In the genomic region with DNA sequence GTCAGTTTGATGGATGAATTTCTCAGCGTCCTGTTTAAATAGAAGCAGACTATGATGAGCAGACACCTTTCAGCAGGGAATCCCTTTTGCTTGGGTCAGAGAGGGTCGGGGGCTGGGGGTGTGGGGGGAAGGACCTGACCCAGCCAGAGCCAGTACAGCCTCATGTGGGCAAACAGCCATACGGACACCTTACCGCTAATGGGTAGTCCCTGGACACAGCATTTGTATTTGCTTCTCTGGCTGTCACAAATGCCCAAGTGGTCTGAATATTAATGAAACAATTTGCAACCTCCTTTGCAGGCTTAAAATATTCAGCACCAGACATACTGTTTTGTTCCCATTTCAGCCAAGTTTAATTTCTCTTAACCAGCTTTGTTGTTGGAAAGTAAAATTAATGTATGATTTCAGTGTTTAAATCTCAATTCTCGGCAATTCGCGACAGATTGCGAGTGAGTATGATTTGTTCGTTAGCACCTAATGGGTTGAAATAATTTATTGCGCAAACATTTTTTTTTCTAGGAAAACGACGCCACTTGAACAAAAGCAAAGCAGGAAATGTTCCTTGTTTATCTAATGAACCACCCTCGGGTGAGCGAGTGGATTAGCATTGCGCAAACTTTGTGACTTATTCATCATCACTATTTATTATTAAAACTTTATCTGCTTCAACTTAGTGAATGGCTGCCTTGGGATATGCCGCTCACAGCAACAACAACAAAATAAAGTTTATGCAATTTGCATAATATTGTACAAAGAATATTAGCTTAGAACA, we compare ENCODE assay signal across 15 mouse cellular contexts.
DNase-seq lines count a peak whose midpoint lies in the region; ATAC-seq and TF ChIP-seq lines count a peak whose summit lies in the region.
"Had no signal": no experiment of that assay in that cellular context is flagged by ENCODE, and none has a peak within 500 bp of the region (broad histone marks: within the 10 kb centered on the region; RNA-seq: fewer than 3 reads in every experiment).

No protein-coding gene starts in this region.

- no peak for TF ChIP-seq EP300 in liver, postnatal 0 days (IDR thresholded peaks at IDR 0.05; ENCODE audit: low read depth)

- H3K9ac ChIP-seq in liver, adult 2 months (ENCODE audit: low read depth, low read length), result no peak overlapping the region
- H3K9ac ChIP-seq in liver, postnatal 0 days (replicated peaks), result no peak overlapping the region
- H3K9ac ChIP-seq in forebrain, embryonic 14.5 days (ENCODE audit: low read length), result no peak overlapping the region
- H3K9ac ChIP-seq in intestine, postnatal 0 days (ENCODE audit: low read depth, low read length), result no peak overlapping the region
- H3K9ac ChIP-seq: liver, embryonic 13.5 days had no signal

- H3K9me3 ChIP-seq in liver, postnatal 0 days (ENCODE audit: low read length), result no peaks in the 10 kb centered on the region
- H3K9me3 ChIP-seq in forebrain, embryonic 14.5 days (replicated peaks; ENCODE audit: control insufficient read depth, low read length), result no peaks in the 10 kb centered on the region
- H3K9me3 ChIP-seq in intestine, postnatal 0 days (ENCODE audit: control insufficient read depth), result no peaks in the 10 kb centered on the region
- H3K9me3 ChIP-seq: liver, embryonic 13.5 days had no signal

- H3K4me2 ChIP-seq in liver, postnatal 0 days (ENCODE audit: low read depth, low read length), result no peak overlapping the region
- H3K4me2 ChIP-seq in forebrain, embryonic 14.5 days (ENCODE audit: low read length), result peak overlapping the region; percentile 14; the same call in 1 of the 2 replicates
- no peak overlapping the region; the same call in 1 of the 2 replicates for H3K4me2 ChIP-seq in intestine, postnatal 0 days (replicated peaks; ENCODE audit: low read depth)
- H3K4me2 ChIP-seq: liver, embryonic 13.5 days had no signal

- peaks cover 2% of the 10 kb centered on the region; the same call in 1 of the 2 replicates for H3K4me1 ChIP-seq in liver, adult 2 months (ENCODE audit: control insufficient read depth, insufficient read depth, low read length)
- H3K4me1 ChIP-seq in liver, postnatal 0 days (ENCODE audit: insufficient read depth), result peaks cover 10% of the 10 kb centered on the region
- H3K4me1 ChIP-seq in forebrain, embryonic 14.5 days (ENCODE audit: control insufficient read depth, insufficient read depth, low read length), result peaks cover 18% of the 10 kb centered on the region
- no peaks in the 10 kb centered on the region for H3K4me1 ChIP-seq in intestine, postnatal 0 days (replicated peaks; ENCODE audit: control insufficient read depth, insufficient read depth, low read length)
- H3K4me1 ChIP-seq: megakaryocyte, embryonic 14.5 days had no signal

- no peaks in the 10 kb centered on the region for H3K36me3 ChIP-seq in liver, adult 2 months (ENCODE audit: control insufficient read depth, insufficient read depth, low read length)
- no peaks in the 10 kb centered on the region for H3K36me3 ChIP-seq in liver, postnatal 0 days (replicated peaks; ENCODE audit: insufficient read depth, low read length)
- H3K36me3 ChIP-seq in forebrain, embryonic 14.5 days (ENCODE audit: control insufficient read depth, insufficient read depth, low read length), result no peaks in the 10 kb centered on the region
- H3K36me3 ChIP-seq in intestine, postnatal 0 days (ENCODE audit: control insufficient read depth, insufficient read depth), result no peaks in the 10 kb centered on the region
- H3K36me3 ChIP-seq: liver, embryonic 13.5 days had no signal

- no peak for TF ChIP-seq POLR2A in liver, adult 2 months (IDR thresholded peaks at IDR 0.05; ENCODE audit: extremely low read depth, insufficient read depth, low read length)

- no peak overlapping the region for H3K27ac ChIP-seq in liver, adult 2 months (replicated peaks; ENCODE audit: insufficient read depth, low read depth, low read length)
- no peak overlapping the region for H3K27ac ChIP-seq in liver, postnatal 0 days (ENCODE audit: low read depth)
- H3K27ac ChIP-seq in forebrain, embryonic 14.5 days (ENCODE audit: low read depth, low read length), result 0 out of 2 replicates have a peak overlapping the region, but pooled peaks have one; percentile 17
- H3K27ac ChIP-seq in intestine, postnatal 0 days (ENCODE audit: low read depth, low read length), result no peak overlapping the region
- H3K27ac ChIP-seq: liver, embryonic 13.5 days had no signal

- no peaks in the 10 kb centered on the region for H3K79me2 ChIP-seq in liver, adult 2 months (ENCODE audit: control insufficient read depth, insufficient read depth, low read length)

- 40% methylated on average over 16 of the region's 16 CpGs for WGBS in liver, adult 2 months
- WGBS in liver, postnatal 0 days (ENCODE audit: insufficient replicate concordance), result 50% methylated on average over 16 of the region's 16 CpGs
- WGBS in forebrain, embryonic 14.5 days, result 27% methylated on average over 16 of the region's 16 CpGs
- WGBS in intestine, postnatal 0 days, result 22% methylated on average over 16 of the region's 16 CpGs

- TF ChIP-seq CTCF in liver, adult 2 months (IDR thresholded peaks at IDR 0.05; ENCODE audit: low read depth, low read length), result no peak
- no peak for TF ChIP-seq CTCF in liver, postnatal 0 days (IDR thresholded peaks at IDR 0.05; ENCODE audit: low read depth)
- no peak for TF ChIP-seq CTCF in intestine, postnatal 0 days (IDR thresholded peaks at IDR 0.05; ENCODE audit: low read depth)

- H3K27me3 ChIP-seq in liver, adult 2 months (ENCODE audit: control insufficient read depth, insufficient read depth, low read length), result no peaks in the 10 kb centered on the region
- no peaks in the 10 kb centered on the region for H3K27me3 ChIP-seq in liver, postnatal 0 days (ENCODE audit: insufficient read depth, low read length)
- no peaks in the 10 kb centered on the region for H3K27me3 ChIP-seq in forebrain, embryonic 14.5 days (replicated peaks; ENCODE audit: control insufficient read depth, insufficient read depth, low read length)
- no peaks in the 10 kb centered on the region for H3K27me3 ChIP-seq in intestine, postnatal 0 days (replicated peaks; ENCODE audit: control insufficient read depth, insufficient read depth, low read length)
- H3K27me3 ChIP-seq: CH12.LX; liver, embryonic 13.5 days; megakaryocyte, embryonic 14.5 days had no signal

- no peak for ATAC-seq in liver, postnatal 0 days
- peak; percentile 40; the same call in 1 of the 2 replicates for ATAC-seq in forebrain, embryonic 14.5 days
- ATAC-seq in intestine, postnatal 0 days, result peak; percentile 34; the same call in 1 of the 2 replicates
- ATAC-seq in megakaryocyte, adult 5-6 weeks (ENCODE audit: poor library complexity, severe bottlenecking), result no peak

- peak; percentile 23 for DNase-seq in embryo, embryonic 10 days (ENCODE audit: low spot score)
- DNase-seq in embryo, embryonic 9.5 days (ENCODE audit: extremely low spot score), result no peak
- peak; percentile 45 for DNase-seq in liver, adult 2 months (ENCODE audit: extremely low read depth, low read depth, low spot score)
- DNase-seq in liver, postnatal 0 days, result no peak
- DNase-seq in forebrain, embryonic 14.5 days (ENCODE audit: low spot score), result peak; percentile 66
- DNase-seq in gastrocnemius, postnatal 10 days, result no peak
- DNase-seq: cerebellum, adult 18-20 months; gastrocnemius, postnatal 25 days; kidney, postnatal 14 days; left cerebral cortex, postnatal 4 days; liver, embryonic 13.5 days had no signal

- no peak overlapping the region for H3K4me3 ChIP-seq in liver, adult 2 months (ENCODE audit: insufficient read depth, low read depth, low read length)
- H3K4me3 ChIP-seq in liver, postnatal 0 days (ENCODE audit: low read depth, low read length), result no peak overlapping the region
- H3K4me3 ChIP-seq in forebrain, embryonic 14.5 days (ENCODE audit: low read depth, low read length), result no peak overlapping the region
- no peak overlapping the region for H3K4me3 ChIP-seq in intestine, postnatal 0 days (ENCODE audit: low read depth, low read length)
- H3K4me3 ChIP-seq: liver, embryonic 13.5 days; megakaryocyte, embryonic 14.5 days had no signal

Comparison
In these comparisons a context has a peak if more than half of its experiments do, and no peak if none do; other contexts are left out.
1. DNase-seq: peak in embryo, embryonic 10 days (single experiment), liver, adult 2 months (single experiment) and forebrain, embryonic 14.5 days (single experiment); none in embryo, embryonic 9.5 days (single experiment), liver, postnatal 0 days (single experiment) and gastrocnemius, postnatal 10 days (single experiment).
2. ATAC-seq: peak in forebrain, embryonic 14.5 days (single experiment) and intestine, postnatal 0 days (single experiment); none in liver, postnatal 0 days (single experiment) and megakaryocyte, adult 5-6 weeks (single experiment).